Mouse (Mus musculus): ENCODE results near the gene Gm45208.

GRCm38 (mm10) chrX:7680864-7681263, 41.2 kb upstream of the Gm45208 start, which contains the start of gene Magix:
- TF ChIP-seq CTCF (IDR thresholded peaks at IDR 0.05) (no peak), EP300 (IDR thresholded peaks at IDR 0.05) (no peak)

All from lung, postnatal 0 days (tissue).